Mouse (Mus musculus): ENCODE results near the gene Ush2a. TPM values are rescaled to one million over a fixed set of nuclear protein-coding genes. Genes with fewer than 3 reads are reported as not detected.

The Ush2a gene
- total and polyA plus RNA-seq, 3 experiments = 0.09 to 0.13 TPM; not detected in 1

GRCm38 (mm10) chr1:188805852-188806251, 544.0 kb downstream of the Ush2a start:
- H3K36me3 ChIP-seq (ENCODE audit: control insufficient read depth, insufficient read depth, low read length) = no peaks in the 10 kb centered on the region
- no peaks in the 10 kb centered on the region for H3K79me2 ChIP-seq (replicated peaks; ENCODE audit: control insufficient read depth, insufficient read depth, low read length)
- no peak overlapping the region for H3K4me3 ChIP-seq
- WGBS = 74% methylated on average over 4 of the region's 4 CpGs
- H3K27me3 ChIP-seq (ENCODE audit: control insufficient read depth, insufficient read depth, low read length) = no peaks in the 10 kb centered on the region
- no peak overlapping the region for H3K27ac ChIP-seq
- DNase-seq = no peak
- no peaks in the 10 kb centered on the region for H3K4me1 ChIP-seq (ENCODE audit: control insufficient read depth, insufficient read depth, low read length)
- TF ChIP-seq CTCF (IDR thresholded peaks at IDR 0.05) (no peak), POLR2A (IDR thresholded peaks at IDR 0.05; ENCODE audit: insufficient read depth, low read depth, low read length) (no peak), EP300 (IDR thresholded peaks at IDR 0.05; ENCODE audit: insufficient read depth, low read depth, low read length) (no peak)
- no peak overlapping the region for H3K9ac ChIP-seq (ENCODE audit: low read depth, low read length)
- intact Hi-C loops (cut with DNase I) = loop anchor here (10.0 kb wide), 1 partner anchor 1361 kb away; no protein-coding TSS in a partner anchor

- no peak overlapping the region for H3K4me3 ChIP-seq
- TF ChIP-seq CTCF (IDR thresholded peaks at IDR 0.05) = no peak
- TF ChIP-seq EP300 (IDR thresholded peaks at IDR 0.05; ENCODE audit: insufficient read depth, low read depth, low read length) = no peak
- no peaks in the 10 kb centered on the region for H3K4me1 ChIP-seq (ENCODE audit: control insufficient read depth, insufficient read depth, low read length)
- H3K27me3 ChIP-seq (ENCODE audit: control insufficient read depth, insufficient read depth, low read length) = no peaks in the 10 kb centered on the region
- H3K9ac ChIP-seq (ENCODE audit: low read depth, low read length) = no peak overlapping the region
- H3K36me3 ChIP-seq (ENCODE audit: control insufficient read depth, insufficient read depth, low read length) = no peaks in the 10 kb centered on the region
- intact Hi-C loops (cut with DNase I) = no loop called here
- no peak overlapping the region for H3K27ac ChIP-seq
- WGBS = 70% methylated on average over 9 of the region's 9 CpGs
- DNase-seq = no peak
- H3K79me2 ChIP-seq (replicated peaks; ENCODE audit: control insufficient read depth, insufficient read depth, low read length) = no peaks in the 10 kb centered on the region
Measured at GRCm38 (mm10) chr1:188810631-188811030, 548.8 kb downstream of the Ush2a start.

GRCm38 (mm10) chr1:188815072-188815471, 553.2 kb downstream of the Ush2a start:
- no peak for DNase-seq
- intact Hi-C loops (cut with DNase I) = no loop called here
- H3K9ac ChIP-seq (ENCODE audit: low read depth, low read length) = no peak overlapping the region
- TF ChIP-seq POLR2A (IDR thresholded peaks at IDR 0.05; ENCODE audit: insufficient read depth, low read depth, low read length) = no peak
- TF ChIP-seq CTCF (IDR thresholded peaks at IDR 0.05) = no peak
- TF ChIP-seq EP300 (IDR thresholded peaks at IDR 0.05; ENCODE audit: insufficient read depth, low read depth, low read length) = no peak
- H3K27me3 ChIP-seq (ENCODE audit: control insufficient read depth, insufficient read depth, low read length) = no peaks in the 10 kb centered on the region
- no peak overlapping the region for H3K27ac ChIP-seq
- no peak overlapping the region for H3K4me3 ChIP-seq
- WGBS = 84% methylated on average over 7 of the region's 7 CpGs
- H3K4me1 ChIP-seq (ENCODE audit: control insufficient read depth, insufficient read depth, low read length) = no peaks in the 10 kb centered on the region
- H3K36me3 ChIP-seq (ENCODE audit: control insufficient read depth, insufficient read depth, low read length) = no peaks in the 10 kb centered on the region
- H3K79me2 ChIP-seq (replicated peaks; ENCODE audit: control insufficient read depth, insufficient read depth, low read length) = no peaks in the 10 kb centered on the region

GRCm38 (mm10) chr1:188824195-188824594, 562.4 kb downstream of the Ush2a start:
- intact Hi-C loops (cut with DNase I) = no loop called here

GRCm38 (mm10) chr1:188824878-188825532, 563.2 kb downstream of the Ush2a start:
- 48% methylated on average over 8 of the region's 8 CpGs for WGBS
- TF ChIP-seq CTCF (IDR thresholded peaks at IDR 0.05) = no peak
- TF ChIP-seq EP300 (IDR thresholded peaks at IDR 0.05; ENCODE audit: insufficient read depth, low read depth, low read length) = no peak
- no peak for TF ChIP-seq POLR2A (IDR thresholded peaks at IDR 0.05; ENCODE audit: insufficient read depth, low read depth, low read length)
- intact Hi-C loops (cut with DNase I) = no loop called here

More at GRCm38 (mm10) chr1:188824195-188824594, 562.4 kb downstream of the Ush2a start:
- H3K27me3 ChIP-seq (ENCODE audit: control insufficient read depth, insufficient read depth, low read length) = no peaks in the 10 kb centered on the region
- no peaks in the 10 kb centered on the region for H3K79me2 ChIP-seq (replicated peaks; ENCODE audit: control insufficient read depth, insufficient read depth, low read length)
- H3K9ac ChIP-seq (ENCODE audit: low read depth, low read length) = no peak overlapping the region
- H3K4me3 ChIP-seq = no peak overlapping the region
- H3K4me1 ChIP-seq (ENCODE audit: control insufficient read depth, insufficient read depth, low read length) = no peaks in the 10 kb centered on the region
- H3K36me3 ChIP-seq (ENCODE audit: control insufficient read depth, insufficient read depth, low read length) = no peaks in the 10 kb centered on the region
- TF ChIP-seq EP300 (IDR thresholded peaks at IDR 0.05; ENCODE audit: insufficient read depth, low read depth, low read length) (no peak), CTCF (IDR thresholded peaks at IDR 0.05) (no peak), POLR2A (IDR thresholded peaks at IDR 0.05; ENCODE audit: insufficient read depth, low read depth, low read length) (no peak)
- no peak for DNase-seq
- WGBS = 74% methylated on average over 2 of the region's 2 CpGs
- H3K27ac ChIP-seq = no peak overlapping the region

GRCm38 (mm10) chr1:188830527-188831407, 568.9 kb downstream of the Ush2a start:
- 50% methylated on average over 11 of the region's 11 CpGs for WGBS
- intact Hi-C loops (cut with DNase I) = no loop called here
- Histone ChIP-seq H3K36me3 (ENCODE audit: control insufficient read depth, insufficient read depth, low read length) (no peaks in the 10 kb centered on the region), H3K27ac (no peak overlapping the region), H3K9ac (ENCODE audit: low read depth, low read length) (no peak overlapping the region), H3K79me2 (replicated peaks; ENCODE audit: control insufficient read depth, insufficient read depth, low read length) (no peaks in the 10 kb centered on the region), H3K4me3 (no peak overlapping the region), H3K27me3 (ENCODE audit: control insufficient read depth, insufficient read depth, low read length) (no peaks in the 10 kb centered on the region; the same call in 1 of the 2 replicates), H3K4me1 (ENCODE audit: control insufficient read depth, insufficient read depth, low read length) (no peaks in the 10 kb centered on the region; the same call in 1 of the 2 replicates)
- DNase-seq = no peak
- TF ChIP-seq POLR2A (IDR thresholded peaks at IDR 0.05; ENCODE audit: insufficient read depth, low read depth, low read length) (no peak), EP300 (IDR thresholded peaks at IDR 0.05; ENCODE audit: insufficient read depth, low read depth, low read length) (no peak), CTCF (IDR thresholded peaks at IDR 0.05) (no peak)

More at GRCm38 (mm10) chr1:188824878-188825532, 563.2 kb downstream of the Ush2a start:
- Histone ChIP-seq H3K79me2 (replicated peaks; ENCODE audit: control insufficient read depth, insufficient read depth, low read length) (no peaks in the 10 kb centered on the region), H3K36me3 (ENCODE audit: control insufficient read depth, insufficient read depth, low read length) (no peaks in the 10 kb centered on the region), H3K4me1 (ENCODE audit: control insufficient read depth, insufficient read depth, low read length) (no peaks in the 10 kb centered on the region), H3K27ac (no peak overlapping the region), H3K27me3 (ENCODE audit: control insufficient read depth, insufficient read depth, low read length) (no peaks in the 10 kb centered on the region), H3K4me3 (no peak overlapping the region), H3K9ac (ENCODE audit: low read depth, low read length) (no peak overlapping the region)
- no peak for DNase-seq
